Mouse (Mus musculus) heart, adult 11 months (tissue): ENCODE data around the gene Ptprcap.
A peak's percentile ranks its signal among the peaks of the same experiment; 100 is the strongest.

Experiments
- DNase-seq: peaks from one replicate; pipeline ENCODE4 v3.0.0; 2022

Gene Ptprcap

GRCm38 (mm10) chr19:4147782-4148490, 5.5 kb upstream of the Ptprcap start:
- DNase-seq, result peak; percentile 94

DNA sequence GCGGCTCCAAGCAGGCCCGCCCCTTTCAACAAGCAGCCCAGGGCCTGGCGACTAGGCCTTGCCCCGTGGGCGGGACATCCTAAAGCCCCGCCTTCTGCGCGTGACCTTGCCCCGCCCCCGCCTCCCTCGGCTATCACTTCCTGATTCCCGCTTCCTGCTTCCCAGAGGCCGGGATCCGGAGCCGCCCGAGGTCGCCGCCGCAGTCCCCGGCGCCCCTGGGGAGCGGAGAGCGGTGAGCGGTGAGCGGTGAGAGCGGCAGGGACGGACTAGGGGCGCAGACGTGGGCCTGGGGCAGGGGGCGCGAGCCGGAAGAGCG, 5.0 kb upstream of the Ptprcap start, which contains the start of gene Coro1b:
Gene Coro1b (plus strand): TSS at position 129 of the 316 bp plus-strand sequence.
- peak; percentile 100 for DNase-seq

DNA sequence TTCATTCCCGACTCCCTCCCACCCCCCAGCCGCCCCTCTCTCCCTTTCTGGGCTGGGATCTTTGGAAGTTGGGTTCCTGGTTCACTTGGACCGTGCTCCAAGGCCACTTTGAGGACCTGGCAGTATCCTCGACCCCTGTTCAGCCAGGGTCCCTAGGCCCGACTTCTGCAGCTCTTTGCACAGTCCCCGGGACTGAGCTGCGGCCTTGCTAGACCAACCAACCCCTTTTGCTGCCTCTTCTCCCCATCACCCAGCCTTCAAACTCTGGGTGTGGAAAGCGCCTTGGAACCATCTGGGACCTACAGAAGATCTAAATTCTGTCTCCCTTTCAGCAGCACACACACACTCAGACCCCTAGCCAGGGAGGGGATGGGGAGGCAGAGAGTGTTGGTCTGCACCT, 4.6 kb upstream of the Ptprcap start:
- DNase-seq, result no peak

DNA sequence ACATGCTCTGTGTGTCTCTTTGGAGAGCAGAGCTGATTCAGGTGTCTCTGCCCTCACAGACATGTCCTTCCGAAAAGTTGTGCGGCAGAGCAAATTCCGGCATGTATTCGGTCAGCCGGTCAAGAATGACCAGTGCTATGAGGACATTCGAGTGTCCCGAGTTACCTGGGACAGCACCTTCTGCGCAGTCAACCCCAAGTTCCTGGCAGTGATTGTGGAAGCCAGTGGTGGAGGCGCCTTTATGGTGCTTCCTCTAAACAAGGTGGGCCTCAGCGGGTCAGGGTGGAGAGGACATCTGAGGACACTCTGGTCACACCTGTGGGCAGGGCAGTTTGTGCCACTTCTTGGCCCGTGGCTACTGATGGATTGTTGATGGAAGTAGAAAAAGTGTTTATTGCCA, 4.1 kb upstream of the Ptprcap start:
- DNase-seq, result peak; percentile 95

GRCm38 (mm10) chr19:4149764-4150461, 3.5 kb upstream of the Ptprcap start:
- peak; percentile 94 for DNase-seq

DNA sequence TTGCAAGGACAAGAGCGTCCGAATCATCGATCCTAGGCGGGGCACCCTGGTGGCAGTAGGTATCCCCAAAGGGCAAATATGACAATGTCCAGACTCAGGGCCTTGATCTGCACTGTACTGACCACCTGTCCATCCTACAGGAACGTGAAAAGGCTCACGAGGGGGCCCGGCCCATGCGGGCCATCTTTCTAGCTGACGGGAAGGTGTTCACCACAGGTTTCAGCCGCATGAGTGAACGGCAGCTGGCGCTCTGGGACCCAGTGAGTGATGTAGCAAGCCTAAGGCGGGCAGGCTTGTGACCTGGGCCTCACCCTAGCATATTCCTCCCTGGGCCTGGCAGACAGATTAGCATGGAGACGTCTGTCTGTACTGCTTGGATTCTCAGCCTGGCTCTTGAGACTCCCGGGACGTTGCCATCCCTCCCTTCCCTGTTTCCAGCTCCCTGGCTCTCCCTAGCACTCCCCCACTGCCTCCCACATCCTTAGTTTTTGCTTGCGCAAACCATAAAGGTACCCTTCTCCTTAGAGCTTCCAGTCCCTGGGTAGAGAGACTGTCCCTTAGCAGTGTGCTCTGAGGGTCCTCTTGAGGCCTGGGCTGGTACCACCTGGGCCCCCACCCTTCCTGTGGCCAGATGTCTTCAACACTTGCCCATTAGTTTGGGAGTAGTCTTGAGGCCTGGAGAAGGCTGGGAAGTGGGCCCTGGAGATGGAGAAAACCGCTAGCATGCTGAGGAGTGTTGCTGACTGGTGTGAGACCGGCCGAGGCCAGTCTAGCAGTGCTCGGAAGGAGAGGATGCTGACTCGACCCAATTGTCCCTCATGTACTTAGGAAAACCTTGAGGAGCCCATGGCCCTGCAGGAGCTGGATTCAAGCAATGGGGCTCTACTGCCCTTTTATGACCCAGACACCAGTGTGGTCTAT, 2.6 kb upstream of the Ptprcap start:
- DNase-seq, result peak; percentile 92

- peak; percentile 91 for DNase-seq
Observed at GRCm38 (mm10) chr19:4151488-4151860, 1.9 kb upstream of the Ptprcap start.

DNA sequence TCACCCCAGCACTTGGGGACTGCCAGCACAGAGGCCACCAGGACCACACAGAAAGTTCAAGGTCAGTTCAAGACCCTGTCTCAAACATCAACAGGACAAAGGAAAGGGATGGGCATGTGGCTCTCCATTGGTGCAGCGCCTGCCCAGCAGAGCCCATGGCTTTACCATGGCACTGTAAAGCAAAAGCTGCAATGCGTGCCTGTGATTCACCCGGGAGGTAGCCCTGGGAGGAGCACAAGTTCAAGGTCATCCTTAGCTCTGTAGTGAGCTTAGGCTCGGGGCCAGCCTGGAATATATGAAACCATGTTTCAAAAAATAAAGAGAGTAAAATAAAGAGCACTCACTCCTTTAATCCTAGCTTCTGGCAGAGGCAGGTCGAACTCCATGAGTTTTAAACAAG, 1.5 kb upstream of the Ptprcap start:
- no peak for DNase-seq

- DNase-seq, result peak; percentile 92
Observed at GRCm38 (mm10) chr19:4152445-4153231, 766 bp upstream of the Ptprcap start.

- DNase-seq, result peak; percentile 95
Observed at GRCm38 (mm10) chr19:4154437-4155222, 1.2 kb downstream of the Ptprcap start.

DNA sequence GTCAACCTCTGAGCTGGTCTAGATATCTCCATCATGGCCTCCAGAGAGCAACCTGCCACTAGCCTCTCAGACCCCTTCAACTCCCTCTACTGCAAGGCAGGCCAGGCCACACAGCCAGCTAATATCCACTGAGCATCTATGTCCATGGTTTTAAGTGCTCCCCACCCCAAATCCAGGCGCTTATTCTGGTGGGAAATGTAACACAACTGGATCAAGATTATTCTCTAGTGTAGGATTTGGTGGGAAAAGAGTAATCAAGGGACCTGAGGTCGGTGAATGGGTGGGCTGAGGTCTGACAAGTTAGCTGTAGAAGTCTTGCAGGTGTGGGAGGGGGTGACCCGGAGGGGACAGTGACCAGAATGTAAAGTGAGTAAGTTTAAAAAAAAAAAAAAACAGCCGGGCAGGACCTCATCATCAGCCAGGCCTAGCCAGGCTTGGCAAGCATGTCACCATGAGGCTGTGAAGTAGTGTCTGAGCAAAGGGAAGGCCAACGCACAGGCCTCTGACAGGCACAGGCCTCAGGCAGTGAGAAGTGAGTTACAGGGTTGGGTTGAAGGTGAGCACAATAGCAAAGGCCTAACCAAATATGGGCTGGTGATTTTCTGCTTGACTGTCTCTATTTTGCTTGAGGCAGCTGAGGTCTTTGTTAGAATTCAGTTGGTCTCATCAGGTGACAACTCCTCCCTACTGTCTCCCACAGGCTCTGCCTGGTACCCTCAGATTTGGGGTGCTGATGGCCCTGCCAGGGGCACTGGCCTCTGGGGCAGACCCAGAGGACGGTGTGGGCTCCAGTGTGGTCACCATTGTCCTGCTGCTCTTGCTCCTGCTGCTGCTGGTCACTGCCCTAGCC, 2.0 kb downstream of the Ptprcap start:
- DNase-seq, result no peak

GRCm38 (mm10) chr19:4156073-4156579, 2.7 kb downstream of the Ptprcap start:
- peak; percentile 89 for DNase-seq

- DNase-seq, result peak; percentile 91
Observed at GRCm38 (mm10) chr19:4156771-4157170, 3.4 kb downstream of the Ptprcap start.

GRCm38 (mm10) chr19:4159049-4159448, 5.6 kb downstream of the Ptprcap start:
- peak; percentile 92 for DNase-seq

DNA sequence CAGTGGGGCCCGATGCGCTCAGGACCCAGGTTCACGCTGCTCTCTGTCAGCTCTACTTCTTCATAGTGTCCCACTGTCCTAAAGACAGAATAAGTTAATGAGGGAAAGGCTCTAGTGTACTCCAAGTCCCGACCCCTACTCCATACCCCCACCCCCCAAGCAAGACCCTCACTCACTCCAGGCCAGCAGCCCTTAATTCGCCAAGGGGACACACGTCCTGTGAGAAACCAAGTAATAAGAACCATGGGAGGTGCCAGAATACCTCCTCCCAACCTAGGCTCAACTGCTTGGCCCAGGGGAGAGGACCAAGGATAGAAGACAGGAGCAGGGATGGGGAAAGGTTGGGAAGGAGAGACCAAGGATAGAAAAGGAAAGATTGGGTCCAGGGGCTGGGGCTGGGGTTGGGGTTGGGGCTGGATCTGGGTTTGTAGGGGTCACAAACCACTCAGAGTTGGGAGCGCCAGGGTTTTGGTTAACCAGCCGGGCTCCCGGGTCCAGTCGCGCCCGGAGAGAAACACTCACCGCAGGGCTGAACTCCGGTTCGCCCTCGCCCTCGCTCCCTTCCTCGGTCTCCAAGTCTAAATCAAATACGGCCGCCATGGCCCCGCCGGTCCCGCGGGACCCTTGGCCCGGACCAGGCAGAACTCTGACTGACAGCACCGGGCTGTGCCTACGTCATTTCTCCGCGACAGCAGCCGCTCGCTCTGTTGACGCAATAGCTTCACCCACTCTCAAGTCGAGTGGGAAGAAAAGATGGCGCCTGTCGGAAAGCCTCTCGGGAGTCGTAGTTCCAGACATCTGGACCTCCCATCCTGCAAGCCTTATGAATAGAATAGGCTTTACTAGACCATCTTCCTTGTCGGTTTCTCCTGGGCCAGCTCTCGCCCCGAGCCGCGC, 9.5 kb downstream of the Ptprcap start, which contains the start of gene Rps6kb2:
Gene Rps6kb2 (minus strand): TSS at position 709 of the 897 bp plus-strand sequence.
- peak; percentile 100 for DNase-seq

- no peak for DNase-seq
Observed at GRCm38 (mm10) chr19:4163543-4163887, 10.1 kb downstream of the Ptprcap start.

- DNase-seq, result peak; percentile 91
Observed at GRCm38 (mm10) chr19:4164100-4164499, 10.7 kb downstream of the Ptprcap start.

DNA sequence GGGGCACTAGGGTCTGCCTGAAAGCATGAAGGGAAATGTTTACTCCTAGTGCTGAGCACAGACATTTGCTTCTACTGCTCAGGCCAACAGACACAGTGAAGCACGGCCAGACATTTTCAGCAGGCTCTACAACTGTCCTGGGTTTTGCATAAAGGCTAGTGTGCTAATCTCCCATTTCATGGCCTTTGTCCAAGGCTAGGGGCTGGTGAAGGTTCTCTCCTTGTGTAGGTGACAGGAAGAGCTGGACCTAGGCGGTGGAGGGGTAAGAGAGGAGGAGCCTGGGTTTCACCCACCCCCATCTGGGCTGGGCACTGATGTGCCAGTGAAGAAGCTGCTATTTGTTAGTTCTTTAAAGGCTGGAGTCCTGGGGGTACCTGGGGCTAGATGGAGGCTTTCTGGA, 11.3 kb downstream of the Ptprcap start:
- DNase-seq, result no peak

DNA sequence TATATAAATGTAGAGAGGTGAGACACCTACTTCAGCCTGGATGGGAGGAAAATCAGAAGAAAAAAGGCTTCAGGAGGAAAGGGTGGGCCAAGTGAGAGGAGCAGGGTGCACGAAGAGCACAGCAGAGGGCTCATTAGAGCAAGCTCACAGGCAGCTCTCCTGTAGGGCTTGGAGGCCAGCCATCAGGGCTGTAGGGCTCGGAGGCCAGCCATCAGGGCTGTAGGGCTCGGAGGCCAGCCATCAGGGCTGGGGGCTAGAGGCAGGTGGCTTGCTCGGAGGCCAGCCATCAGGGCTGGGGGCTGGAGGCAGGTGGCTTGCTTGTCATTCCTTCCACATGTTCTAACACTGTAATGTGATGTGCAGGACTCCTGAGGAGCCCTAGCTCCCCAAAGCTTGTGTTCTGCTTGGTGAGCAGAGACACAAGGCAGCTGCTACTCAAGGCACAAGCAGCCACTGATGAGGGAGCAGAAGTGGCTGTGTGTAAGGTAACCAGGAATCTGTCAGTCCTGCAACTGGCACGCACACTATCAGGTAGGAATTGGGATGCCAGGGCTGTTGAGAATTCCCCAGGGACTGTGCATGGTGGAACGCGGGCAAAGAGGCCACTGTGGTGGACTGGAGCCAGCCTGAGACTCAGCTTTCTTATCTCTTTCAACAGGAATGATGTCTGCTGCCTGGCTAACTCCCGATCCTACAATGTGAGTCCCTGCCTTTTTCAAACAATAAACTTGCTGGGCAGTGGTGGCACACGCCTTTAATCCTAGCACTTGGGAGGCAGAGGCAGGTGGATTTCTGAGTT, 13.5 kb downstream of the Ptprcap start:
- no peak for DNase-seq
